Mouse (Mus musculus): ENCODE data around the gene Miga1. TPM values are rescaled to one million over a fixed set of nuclear protein-coding genes. Genes with fewer than 3 reads are reported as not detected.

Miga1 gene
- total RNA-seq, 2 experiments from 2014 or later = 49.6 to 52.0 TPM

DNA sequence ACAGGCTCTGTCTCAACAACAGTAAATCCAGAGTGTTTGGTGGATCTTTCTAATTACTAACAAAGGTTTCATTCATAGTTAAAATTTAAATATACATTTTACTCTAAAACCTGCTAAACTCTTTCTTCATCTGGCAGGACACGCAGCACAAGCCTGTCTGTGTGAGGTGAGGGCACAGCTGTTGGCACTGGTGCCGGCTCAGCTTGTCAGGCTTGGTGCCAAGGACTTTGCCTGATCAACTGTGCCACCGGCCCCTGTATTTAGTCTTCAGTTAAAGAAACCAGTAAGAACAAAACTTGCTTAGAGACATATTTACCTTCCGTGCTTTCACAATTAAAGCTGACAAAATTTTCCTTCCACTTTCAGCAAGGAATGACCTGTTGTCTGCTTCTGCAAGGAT, 51.5 kb downstream of the Miga1 start:
- DNase-seq = peak; percentile 64
- intact Hi-C loops (cut with DNase I) = no loop called here

DNA sequence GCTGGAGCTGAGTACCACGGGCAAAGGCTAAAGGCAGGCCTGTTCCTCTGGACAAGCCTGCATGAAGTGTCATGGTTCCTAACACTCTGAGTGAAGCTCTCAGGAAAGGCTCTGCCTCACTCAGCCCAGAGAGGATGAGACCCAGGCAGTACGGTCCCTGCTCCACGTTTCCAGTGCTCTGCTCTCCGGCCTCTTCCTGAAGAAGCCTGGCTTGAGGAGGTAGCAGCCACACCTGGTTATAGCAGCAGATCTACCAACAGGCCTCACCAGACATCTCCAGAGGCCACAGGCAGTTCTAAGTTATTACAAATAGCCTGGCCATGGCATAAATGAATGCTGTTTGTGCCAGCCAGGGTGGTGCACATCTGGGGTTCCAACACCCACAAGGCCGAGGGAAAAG, 51.9 kb downstream of the Miga1 start:
- intact Hi-C loops (cut with DNase I) = no loop called here
- no peak for DNase-seq

DNA sequence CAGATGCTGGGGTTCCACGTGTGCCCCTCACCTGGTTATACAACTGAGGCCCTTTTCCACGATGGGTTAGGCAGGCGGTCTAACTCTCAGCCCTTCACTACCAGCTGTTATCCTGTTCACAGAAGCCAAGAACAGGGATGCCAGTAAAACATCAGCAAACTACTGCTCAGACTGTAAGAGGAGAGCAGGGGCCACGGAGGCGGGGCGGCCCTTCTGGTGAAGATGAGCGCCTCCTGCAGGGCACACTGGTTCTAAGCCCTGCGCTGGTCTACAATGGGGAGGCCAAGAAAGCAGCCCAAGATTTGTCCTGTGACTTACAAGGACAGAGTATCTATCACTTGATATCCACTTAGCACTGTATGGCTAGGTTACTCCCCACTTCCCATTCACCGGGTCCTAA, 52.4 kb downstream of the Miga1 start:
- intact Hi-C loops (cut with DNase I) = no loop called here

DNA sequence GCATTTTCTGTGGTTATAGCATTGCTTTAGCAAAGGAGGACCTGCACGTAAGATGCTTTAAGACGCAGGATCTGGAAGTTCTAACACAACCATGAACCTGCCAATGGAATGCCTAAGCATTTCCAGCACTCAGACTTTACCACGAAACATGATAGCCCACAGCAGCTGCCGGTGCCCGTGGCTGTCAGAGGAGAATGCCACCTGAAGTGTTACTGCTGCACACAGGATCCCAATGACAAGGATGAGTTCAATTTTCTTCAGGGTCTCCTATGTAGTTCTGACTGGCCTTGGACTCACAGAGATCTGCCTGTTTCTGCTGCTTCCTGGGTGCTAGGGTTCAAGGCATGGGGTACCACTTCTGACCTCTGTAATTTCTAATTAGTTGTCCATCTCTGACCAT, 55.4 kb downstream of the Miga1 start:
- DNase-seq = no peak
- intact Hi-C loops (cut with DNase I) = no loop called here

More for the DNA sequence above, 52.4 kb downstream of the Miga1 start:
- DNase-seq = no peak

DNA sequence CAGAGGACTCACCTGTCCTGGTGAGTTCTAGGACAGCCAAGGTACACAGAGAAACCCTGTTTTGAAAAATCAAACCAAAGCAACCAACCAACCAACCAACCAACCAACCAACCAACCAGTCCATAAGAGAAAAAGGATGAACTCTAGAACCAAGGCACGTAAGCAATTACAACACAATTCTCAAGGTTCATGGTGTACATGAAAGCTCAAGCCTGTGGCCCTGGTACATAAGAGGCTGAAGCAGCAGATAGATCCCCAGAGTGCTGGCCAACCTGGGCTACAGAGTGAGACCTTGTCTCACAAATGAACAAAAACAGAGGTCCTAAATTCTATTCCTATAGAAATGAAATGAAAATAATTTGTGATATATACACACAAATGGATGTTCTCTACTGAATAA, 55.9 kb downstream of the Miga1 start:
- DNase-seq = no peak

DNA sequence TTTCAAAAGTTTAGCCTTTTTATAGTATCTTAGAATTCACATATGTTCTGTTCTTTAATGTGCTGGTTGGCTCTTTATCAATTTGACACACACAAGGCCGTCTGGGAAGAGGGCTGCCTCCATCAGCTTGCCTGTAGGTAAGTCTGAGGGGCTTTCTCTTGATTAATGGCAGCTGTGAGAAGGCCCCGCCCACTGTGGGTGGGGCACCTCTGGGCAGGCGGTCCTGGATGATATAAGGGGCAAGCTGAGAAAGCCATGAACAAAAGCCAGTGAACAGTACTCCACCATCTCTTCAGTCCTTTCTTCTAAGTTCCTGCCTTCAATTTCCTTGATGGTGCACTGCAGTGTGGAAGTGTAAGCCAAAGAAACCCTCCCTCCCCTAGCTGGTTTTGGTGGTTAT, 58.1 kb downstream of the Miga1 start:
- DNase-seq = no peak
- intact Hi-C loops (cut with DNase I) = no loop called here

More for the DNA sequence above, 55.9 kb downstream of the Miga1 start:
- intact Hi-C loops (cut with DNase I) = no loop called here

DNA sequence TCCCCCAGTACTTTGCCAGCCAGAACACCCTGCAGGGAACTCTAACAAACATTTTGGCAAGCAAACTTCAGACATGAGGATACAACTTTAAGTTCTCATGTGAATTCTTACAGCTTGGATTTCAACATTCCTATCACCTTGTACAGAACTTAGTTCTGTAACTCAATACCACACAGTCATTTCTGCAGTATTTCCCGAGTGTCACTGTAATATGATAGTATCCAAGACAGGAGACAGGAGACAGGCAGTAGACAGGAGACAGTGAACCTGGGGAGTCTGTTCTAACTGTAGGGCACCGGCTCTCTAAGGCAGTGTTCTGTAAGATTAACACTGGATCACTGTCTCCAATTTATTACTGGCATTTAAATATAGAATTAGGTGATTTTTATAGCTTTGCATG, 61.8 kb downstream of the Miga1 start:
- no peak for DNase-seq
- intact Hi-C loops (cut with DNase I) = no loop called here

DNA sequence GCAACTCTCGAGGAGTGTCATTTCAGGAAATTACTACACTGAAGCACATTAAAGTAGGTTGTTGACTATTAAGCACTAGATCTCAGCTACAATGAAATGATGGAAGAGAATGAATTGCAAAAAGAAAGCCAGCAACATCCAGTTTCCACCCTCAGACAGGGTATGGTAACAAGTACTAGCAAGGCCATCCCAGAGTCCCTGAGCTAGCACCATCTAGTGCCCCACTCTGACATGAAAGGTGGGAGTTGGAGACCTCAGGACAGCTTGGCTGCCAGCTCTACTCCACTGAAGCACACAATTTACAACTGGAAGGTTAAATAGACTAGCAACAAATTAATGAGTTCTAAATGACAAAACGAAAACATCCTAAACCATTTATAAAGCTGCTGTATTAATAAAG, 62.3 kb downstream of the Miga1 start:
- DNase-seq = no peak
- intact Hi-C loops (cut with DNase I) = no loop called here

DNA sequence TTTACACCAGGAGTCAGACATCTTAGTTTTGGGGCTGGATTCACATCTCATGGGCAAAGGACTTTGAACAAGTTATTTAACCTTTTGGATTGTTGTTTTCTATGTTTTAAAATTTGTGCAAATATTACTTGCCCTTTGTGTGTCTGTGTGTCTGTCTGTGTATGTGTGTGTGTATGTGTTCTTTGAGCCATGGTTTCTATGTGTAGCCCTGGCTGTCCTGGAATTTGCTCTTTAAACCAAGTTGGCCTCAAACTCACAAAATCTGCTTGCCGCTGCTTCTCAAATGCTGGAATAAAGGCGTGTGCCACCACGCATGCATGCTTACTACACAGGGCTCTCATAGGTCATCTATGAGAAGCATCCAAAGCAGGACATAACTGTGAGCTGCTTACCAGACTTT, 63.3 kb downstream of the Miga1 start:
- intact Hi-C loops (cut with DNase I) = no loop called here
- DNase-seq = no peak

DNA sequence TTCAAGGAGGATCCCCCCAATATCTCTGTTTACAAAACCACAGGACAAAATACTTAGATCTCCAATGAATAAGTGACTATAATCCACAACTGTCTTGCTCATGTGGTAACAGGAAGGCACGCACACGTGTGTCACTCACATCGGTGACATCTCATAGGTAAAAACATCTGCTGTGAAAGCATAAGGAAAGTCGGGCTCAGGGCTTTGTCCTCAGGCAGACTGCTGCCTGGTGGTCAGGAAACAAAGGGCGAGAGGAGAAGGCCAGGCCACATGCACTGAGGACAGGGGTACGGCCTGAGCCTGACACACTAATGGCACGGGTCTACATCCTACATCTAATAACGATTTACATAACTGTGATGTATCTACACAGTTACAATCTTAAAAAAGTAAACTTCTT, 65.2 kb downstream of the Miga1 start:
- no peak for DNase-seq
- intact Hi-C loops (cut with DNase I) = no loop called here

DNA sequence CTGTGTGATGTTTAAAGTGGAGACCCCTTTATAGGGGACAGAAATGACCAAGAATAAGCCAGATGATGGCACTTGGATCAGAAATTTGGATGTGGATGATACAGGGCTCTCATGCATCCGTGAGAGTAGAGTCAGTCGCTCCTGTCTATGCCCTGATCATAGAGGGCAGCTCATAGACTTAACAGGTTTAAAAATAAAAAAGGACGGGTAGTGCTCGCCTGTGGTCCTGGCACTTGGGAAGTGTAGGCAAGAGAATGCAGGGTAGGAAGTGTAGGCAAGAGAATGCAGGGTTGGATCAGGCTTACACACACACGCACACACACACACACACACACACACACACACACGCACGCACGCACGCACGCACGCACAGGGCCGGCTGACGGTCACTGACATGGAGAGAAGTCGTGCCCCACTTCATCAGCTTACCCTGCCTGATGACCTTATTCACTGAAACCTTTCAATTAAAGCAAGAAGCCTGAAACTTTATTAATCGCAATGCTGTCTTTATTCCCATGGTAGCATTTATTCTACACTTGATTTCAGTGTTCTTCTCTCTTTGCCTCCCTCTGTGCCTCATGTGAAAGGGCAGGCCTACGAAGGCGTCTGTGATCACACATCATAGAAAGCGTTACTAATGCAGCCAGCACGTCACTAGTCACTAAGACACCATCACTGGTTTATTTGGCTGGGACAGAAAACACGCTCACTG, 67.1 kb downstream of the Miga1 start:
- DNase-seq = no peak
- intact Hi-C loops (cut with DNase I) = no loop called here

DNA sequence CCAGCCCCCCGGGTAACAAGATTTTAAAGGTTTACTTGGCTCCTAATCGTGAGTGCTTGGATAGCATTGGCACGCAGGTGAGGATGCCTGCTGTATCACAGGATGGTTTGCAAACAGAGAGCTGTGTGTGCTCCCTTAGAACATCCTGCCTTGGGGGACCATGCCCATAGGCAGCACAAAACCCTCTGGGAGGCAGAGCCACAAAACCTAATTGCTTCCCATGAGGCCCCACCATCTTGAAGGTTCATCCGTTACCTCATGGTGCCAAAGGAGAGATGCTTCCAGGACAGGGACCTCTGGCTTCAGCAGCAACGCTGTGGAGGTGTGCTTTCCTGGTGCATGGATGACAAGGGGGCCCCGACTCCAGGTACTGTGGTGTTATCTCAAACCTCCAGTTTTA, 68.3 kb downstream of the Miga1 start:
- DNase-seq = no peak
- intact Hi-C loops (cut with DNase I) = no loop called here

DNA sequence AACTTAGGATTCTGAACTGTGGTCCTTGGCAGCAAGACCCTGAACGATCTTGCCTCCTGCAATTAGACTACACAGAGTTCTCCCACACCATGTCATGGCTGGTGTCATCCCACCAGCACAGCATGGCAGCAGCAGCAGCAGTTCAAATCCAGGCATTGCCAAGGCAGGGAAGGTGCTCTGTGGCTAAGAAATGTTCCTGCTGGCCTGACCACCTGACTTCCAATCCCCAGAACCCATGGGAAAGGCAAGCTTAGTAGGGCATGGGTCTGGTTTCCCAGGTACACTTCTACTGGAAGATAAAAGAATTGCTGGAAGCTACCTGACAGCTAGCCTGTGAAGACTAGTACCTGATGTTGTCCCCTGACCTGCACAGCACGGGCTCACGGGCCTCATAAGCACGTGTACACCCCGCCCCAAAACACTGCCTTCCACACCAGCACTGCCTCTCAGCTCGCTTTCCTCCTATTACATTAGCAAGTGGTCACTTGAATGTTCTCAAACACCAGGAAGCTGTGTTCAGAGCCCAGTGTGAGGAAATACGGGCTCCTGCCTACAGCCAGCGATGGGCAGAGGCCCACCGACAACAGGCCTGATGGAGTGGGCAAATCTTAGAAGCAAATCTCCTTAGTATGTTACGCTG, 69.0 kb downstream of the Miga1 start:
- no peak for DNase-seq
- intact Hi-C loops (cut with DNase I) = no loop called here

DNA sequence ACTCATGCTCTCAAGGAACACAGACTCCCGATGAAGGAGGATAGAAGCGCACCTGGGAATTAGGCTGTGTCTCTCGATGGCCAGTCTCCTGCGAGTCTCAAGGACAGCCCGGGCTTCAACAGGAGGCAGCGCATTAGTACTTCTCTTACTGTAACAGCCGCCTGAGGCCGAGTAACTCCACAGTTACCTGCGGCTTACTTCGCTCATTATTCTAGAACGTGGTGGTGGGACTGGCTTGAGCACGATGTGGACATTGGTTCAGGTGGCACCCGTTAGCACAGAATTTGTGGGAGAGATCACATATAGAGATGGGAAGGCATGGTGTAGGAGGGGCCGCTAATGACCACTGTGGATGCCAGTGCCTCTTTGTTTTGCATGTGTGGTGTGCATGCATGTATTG, 72.1 kb downstream of the Miga1 start:
- intact Hi-C loops (cut with DNase I) = loop anchor here (10.0 kb wide), 1 partner anchor 47 kb away; no protein-coding TSS in a partner anchor
- no peak for DNase-seq

DNA sequence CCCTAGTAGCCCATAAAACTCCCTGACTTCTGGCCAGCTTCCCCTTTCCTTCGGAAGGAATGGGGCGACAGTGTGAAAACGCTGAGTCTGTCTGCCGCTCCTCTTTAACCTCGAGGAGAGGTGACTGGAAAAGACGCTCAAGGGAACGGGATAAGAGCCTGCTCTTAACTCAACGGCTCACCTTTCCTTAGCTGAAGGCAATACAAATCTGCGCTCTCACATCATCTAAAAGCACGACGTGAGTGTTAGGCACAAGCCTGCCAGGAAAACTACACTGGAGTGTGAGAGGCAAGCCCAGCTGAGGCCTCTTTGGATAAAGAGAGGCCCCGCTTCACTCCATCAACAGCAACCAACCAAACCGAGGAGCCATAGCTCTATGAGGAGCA, 74.2 kb downstream of the Miga1 start, which contains the start of gene Nexn:
Gene Nexn, minus strand, starts transcription at position 315 of the 386 bp plus-strand sequence.
- intact Hi-C loops (cut with DNase I) = loop anchor here (10.0 kb wide), 1 partner anchor 49 kb away; no protein-coding TSS in a partner anchor
- no peak for DNase-seq

DNA sequence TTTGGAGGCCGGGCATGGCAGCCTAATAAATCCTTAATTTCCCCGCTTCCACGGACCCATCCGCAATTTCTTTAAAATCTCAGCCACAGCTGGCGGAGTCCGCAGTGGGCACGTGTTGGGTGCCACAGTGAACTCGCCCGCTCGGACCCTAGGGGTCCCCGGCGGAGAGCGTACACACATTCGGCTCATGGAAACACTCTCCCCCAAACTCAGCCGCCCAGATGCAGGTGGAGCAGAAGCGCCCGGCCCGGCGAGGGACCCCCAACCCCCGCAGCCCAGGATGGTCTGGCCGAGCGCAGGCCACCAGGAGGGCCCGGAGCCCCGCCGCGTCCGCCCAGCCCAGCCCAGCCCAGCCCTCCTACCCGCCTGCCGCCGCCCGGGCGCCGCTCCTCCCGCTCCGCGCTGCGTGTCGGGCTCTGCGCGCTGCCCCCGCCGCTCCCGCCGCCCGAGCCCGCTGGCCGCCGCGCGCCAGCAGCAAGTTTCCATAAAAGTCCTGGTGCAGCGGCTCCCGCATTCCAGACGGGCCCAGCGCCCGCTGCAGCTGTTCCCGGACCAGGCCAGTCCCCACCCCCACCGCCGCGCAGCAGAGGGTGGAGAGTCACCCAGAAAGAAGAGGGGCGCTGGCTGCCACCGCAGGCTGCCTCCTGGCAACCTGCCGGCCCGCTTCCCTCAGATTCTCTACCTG, 74.7 kb downstream of the Miga1 start:
- intact Hi-C loops (cut with DNase I) = loop anchor here (10.0 kb wide), 1 partner anchor 49 kb away; no protein-coding TSS in a partner anchor

DNA sequence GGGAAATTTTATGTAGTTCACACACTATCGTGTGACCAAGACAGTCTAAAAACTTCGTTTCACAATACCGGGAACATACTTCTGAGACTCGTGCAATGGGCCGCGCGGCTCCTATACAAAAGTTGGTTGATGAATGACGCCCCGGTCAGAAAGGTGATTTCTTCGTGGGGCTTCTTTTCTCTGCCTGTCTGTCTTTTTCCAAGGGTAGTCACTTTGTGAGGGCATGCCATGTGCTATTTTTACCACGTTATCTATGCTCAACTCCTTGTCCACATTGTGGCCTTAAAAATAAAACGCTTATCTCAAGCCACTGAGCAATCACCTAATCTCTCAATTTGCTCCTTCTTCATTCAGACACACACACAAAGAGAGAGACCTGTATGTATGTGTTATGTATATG, 75.4 kb downstream of the Miga1 start:
- intact Hi-C loops (cut with DNase I) = loop anchor here (10.0 kb wide), 1 partner anchor 50 kb away; no protein-coding TSS in a partner anchor

More for the DNA sequence above, 74.7 kb downstream of the Miga1 start:
- peak; percentile 50 for DNase-seq

DNA sequence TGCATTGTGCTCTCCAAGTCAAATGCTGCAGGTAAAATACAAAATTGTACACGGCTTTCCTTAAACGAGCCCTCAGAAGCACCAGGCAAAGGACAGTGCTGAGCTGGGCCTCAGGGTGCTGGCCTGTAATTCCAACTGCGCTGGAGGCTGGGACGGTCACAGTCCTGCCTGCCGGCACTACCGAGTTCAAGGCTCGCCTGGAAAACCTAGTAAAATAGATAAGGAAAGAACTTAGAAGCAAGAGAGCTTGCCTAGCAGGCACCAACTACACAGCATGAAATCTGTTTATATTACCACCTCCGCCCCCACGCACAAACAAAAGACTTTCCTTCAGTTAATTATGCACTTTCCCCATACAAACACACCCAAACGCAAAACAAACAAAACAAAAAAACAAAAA, 75.8 kb downstream of the Miga1 start:
- no peak for DNase-seq
- intact Hi-C loops (cut with DNase I) = loop anchor here (10.0 kb wide), 1 partner anchor 50 kb away; no protein-coding TSS in a partner anchor

More for the DNA sequence above, 75.4 kb downstream of the Miga1 start:
- DNase-seq = no peak

DNA sequence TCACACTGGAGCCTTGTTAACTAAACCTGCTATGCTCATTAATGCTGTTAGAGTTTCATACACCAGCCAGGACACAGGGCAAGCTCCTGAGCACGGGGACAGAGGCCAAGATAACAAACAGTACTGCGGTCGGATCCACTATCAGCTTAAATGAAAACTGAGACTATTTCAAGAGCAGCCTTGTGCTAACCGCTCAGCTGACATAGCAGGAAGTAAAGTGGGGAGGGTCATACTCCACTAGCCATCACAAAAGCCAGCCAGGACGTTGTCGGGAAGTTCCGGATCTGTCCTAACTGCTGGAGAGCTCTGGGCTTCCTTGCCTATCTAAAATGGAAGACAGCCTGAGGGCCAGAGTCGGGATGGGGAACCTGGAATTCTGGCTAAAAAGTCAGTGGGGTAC, 78.3 kb downstream of the Miga1 start:
- intact Hi-C loops (cut with DNase I) = loop anchor here (10.0 kb wide), 1 partner anchor 53 kb away; no protein-coding TSS in a partner anchor

DNA sequence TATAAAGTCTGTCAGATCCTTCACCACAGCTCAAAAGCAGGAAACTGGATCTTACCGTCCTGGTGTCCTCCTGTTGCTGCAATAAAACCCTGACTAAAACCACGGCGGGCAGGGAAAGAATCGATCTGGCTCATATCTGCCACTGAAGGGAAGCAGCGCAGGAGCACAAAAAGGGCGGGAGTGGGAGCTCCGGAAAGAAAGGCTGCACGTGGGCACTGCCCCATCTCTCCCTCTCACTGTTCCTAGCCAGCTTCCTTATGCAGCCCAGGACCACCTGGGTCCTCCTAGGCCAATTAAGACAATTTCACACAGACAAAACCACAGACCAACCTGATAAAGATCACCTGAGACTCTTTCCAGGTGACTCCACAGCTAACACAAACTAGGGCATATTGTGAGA, 78.8 kb downstream of the Miga1 start:
- no peak for DNase-seq
- intact Hi-C loops (cut with DNase I) = loop anchor here (10.0 kb wide), 1 partner anchor 53 kb away; no protein-coding TSS in a partner anchor

More for the DNA sequence above, 78.3 kb downstream of the Miga1 start:
- DNase-seq = no peak

DNA sequence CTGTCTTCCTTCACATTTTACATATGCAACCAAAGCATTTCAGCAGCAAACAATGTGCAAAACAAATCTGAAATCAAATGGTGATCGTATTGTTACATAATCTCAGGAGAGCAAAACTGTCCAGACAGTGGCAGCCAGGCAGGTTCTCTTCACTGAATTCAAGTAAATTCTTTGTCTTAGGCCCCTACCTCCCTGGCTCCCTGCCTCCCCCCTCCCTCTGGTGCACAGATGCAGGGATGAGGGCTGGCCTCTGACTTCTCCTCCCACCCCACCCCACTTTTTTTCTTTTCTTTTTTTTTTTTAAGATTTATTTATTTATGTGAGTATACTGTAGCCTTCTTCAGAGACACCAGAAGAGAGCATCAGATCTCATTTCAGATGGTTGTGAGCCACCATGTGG, 79.8 kb downstream of the Miga1 start:
- DNase-seq = no peak
- intact Hi-C loops (cut with DNase I) = loop anchor here (10.0 kb wide), 1 partner anchor 54 kb away; no protein-coding TSS in a partner anchor

All from left cerebral cortex, postnatal 4 days (tissue).